In the genomic region with DNA sequence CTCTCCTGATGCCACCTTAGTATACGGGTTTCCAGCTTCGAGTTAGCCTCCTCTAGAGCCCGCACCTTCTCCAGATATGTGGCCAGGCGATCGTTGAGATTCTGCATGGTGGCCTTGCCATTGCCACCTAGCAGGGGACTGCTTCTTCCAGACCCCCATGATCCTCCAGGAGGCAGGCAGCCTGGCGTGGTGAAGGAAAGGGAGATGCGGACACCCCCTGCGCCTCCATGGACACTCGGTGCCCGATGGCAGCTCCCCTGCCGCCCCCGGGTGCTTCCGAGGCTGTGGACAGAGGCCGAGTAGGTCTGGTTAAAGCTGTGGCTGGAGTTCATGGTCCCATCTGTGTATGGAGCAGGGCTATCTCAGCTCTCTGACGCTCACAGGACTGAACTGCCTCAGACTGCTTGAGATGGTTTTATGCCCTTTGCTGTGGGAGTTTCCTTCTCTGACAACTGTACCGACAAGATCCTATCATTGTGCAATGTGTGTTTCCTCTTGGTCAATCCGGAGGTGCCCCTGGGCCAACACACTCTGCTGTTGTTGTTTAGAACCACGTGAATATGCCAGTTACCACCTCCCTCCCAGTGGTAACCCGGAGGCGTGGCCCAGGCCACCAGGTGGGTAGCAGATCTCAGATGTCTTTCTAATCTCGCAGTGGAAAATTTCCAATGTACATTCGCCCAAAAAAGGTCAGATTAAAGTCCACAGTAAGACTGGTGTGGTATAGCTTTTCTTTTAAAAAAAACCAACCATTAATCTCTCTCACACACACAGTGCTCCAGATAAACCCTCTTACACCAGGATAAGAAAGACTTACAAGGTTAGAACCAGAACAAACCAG, we compare ENCODE assay signal across 14 mouse cellular contexts. TPM values are rescaled to one million over a fixed set of nuclear protein-coding genes. Genes with fewer than 3 reads are reported as not detected.
DNase-seq lines count a peak whose midpoint lies in the region; ATAC-seq and TF ChIP-seq lines count a peak whose summit lies in the region.
"Had no signal": no experiment of that assay in that cellular context is flagged by ENCODE, and none has a peak within 500 bp of the region (broad histone marks: within the 10 kb centered on the region; RNA-seq: fewer than 3 reads in every experiment).

A gene (minus strand): TSS at position 405 of the 841 bp plus-strand sequence.

- no peak within 1 kb of the TSS for H3K4me2 ChIP-seq in liver, embryonic 16.5 days (ENCODE audit: low read depth, low read length)
- no peak within 1 kb of the TSS for H3K4me2 ChIP-seq in liver, embryonic 11.5 days
- peak within 1 kb of the TSS; percentile 45 for H3K4me2 ChIP-seq in intestine, postnatal 0 days (replicated peaks; ENCODE audit: low read depth)
- peak within 1 kb of the TSS; percentile 34 for H3K4me2 ChIP-seq in stomach, embryonic 15.5 days
- H3K4me2 ChIP-seq in midbrain, embryonic 15.5 days, result no peak within 1 kb of the TSS
- H3K4me2 ChIP-seq: heart, embryonic 15.5 days had no signal

- no peaks in the 10 kb centered on the region for H3K9me3 ChIP-seq in liver, embryonic 16.5 days (replicated peaks; ENCODE audit: control insufficient read depth, low read length)
- H3K9me3 ChIP-seq in liver, embryonic 11.5 days (ENCODE audit: control insufficient read depth, low read length), result no peaks in the 10 kb centered on the region
- no peaks in the 10 kb centered on the region for H3K9me3 ChIP-seq in intestine, postnatal 0 days (ENCODE audit: control insufficient read depth)
- H3K9me3 ChIP-seq in limb, embryonic 10.5 days (replicated peaks), result no peaks in the 10 kb centered on the region
- H3K9me3 ChIP-seq in stomach, embryonic 15.5 days, result no peaks in the 10 kb centered on the region
- no peaks in the 10 kb centered on the region for H3K9me3 ChIP-seq in midbrain, embryonic 15.5 days
- H3K9me3 ChIP-seq: heart, embryonic 15.5 days; megakaryocyte, embryonic 14.5 days had no signal

- 56% methylated on average over 22 of the region's 22 CpGs for WGBS in liver, embryonic 16.5 days (ENCODE audit: insufficient replicate concordance)
- WGBS in liver, embryonic 11.5 days, result 79% methylated on average over 22 of the region's 22 CpGs
- 62% methylated on average over 22 of the region's 22 CpGs for WGBS in intestine, postnatal 0 days
- 81% methylated on average over 22 of the region's 22 CpGs for WGBS in limb, embryonic 10.5 days
- WGBS in stomach, embryonic 15.5 days, result 70% methylated on average over 22 of the region's 22 CpGs
- 88% methylated on average over 22 of the region's 22 CpGs for WGBS in midbrain, embryonic 15.5 days

- H3K27ac ChIP-seq in liver, embryonic 16.5 days (ENCODE audit: low read length), result no peak within 1 kb of the TSS
- H3K27ac ChIP-seq in liver, embryonic 11.5 days (ENCODE audit: low read depth, low read length), result no peak within 1 kb of the TSS
- H3K27ac ChIP-seq in intestine, postnatal 0 days (ENCODE audit: low read depth, low read length), result peak within 1 kb of the TSS; percentile 30
- H3K27ac ChIP-seq in limb, embryonic 10.5 days, result peak within 1 kb of the TSS; percentile 47; the same call in 1 of the 2 replicates
- peak within 1 kb of the TSS; percentile 88 for H3K27ac ChIP-seq in stomach, embryonic 15.5 days
- H3K27ac ChIP-seq in midbrain, embryonic 15.5 days, result no peak within 1 kb of the TSS
- H3K27ac ChIP-seq: heart, embryonic 15.5 days had no signal

- ATAC-seq in liver, embryonic 16.5 days (ENCODE audit: low read depth), result peak; percentile 37; the same call in 1 of the 2 replicates
- ATAC-seq in liver, embryonic 11.5 days (replicated peaks; ENCODE audit: low FRiP score), result no peak
- ATAC-seq in intestine, postnatal 0 days, result peak; percentile 76
- ATAC-seq in stomach, embryonic 15.5 days (ENCODE audit: insufficient read depth, low FRiP score, low read depth), result peak; percentile 68; the same call in 1 of the 2 replicates
- ATAC-seq in midbrain, embryonic 15.5 days (replicated peaks), result no peak
- ATAC-seq: hindbrain, embryonic 16.5 days had no signal

- H3K4me1 ChIP-seq in liver, embryonic 16.5 days (ENCODE audit: control insufficient read depth, low read depth, low read length), result no peaks in the 10 kb centered on the region; the same call in none of the 2 replicates
- H3K4me1 ChIP-seq in liver, embryonic 11.5 days (replicated peaks; ENCODE audit: control insufficient read depth, insufficient read depth, low read length), result peaks cover 2% of the 10 kb centered on the region; the same call in 1 of the 2 replicates
- 0 out of 2 replicates have a peak, but pooled peaks cover 16% of the 10 kb centered on the region for H3K4me1 ChIP-seq in intestine, postnatal 0 days (replicated peaks; ENCODE audit: control insufficient read depth, insufficient read depth, low read length)
- H3K4me1 ChIP-seq in limb, embryonic 10.5 days, result peaks cover 16% of the 10 kb centered on the region; the same call in 1 of the 2 replicates
- H3K4me1 ChIP-seq in stomach, embryonic 15.5 days, result peaks cover 15% of the 10 kb centered on the region
- H3K4me1 ChIP-seq in midbrain, embryonic 15.5 days, result no peaks in the 10 kb centered on the region
- H3K4me1 ChIP-seq: heart, embryonic 15.5 days; megakaryocyte, embryonic 14.5 days had no signal

- no peak within 1 kb of the TSS for H3K9ac ChIP-seq in liver, embryonic 16.5 days (ENCODE audit: low read depth, low read length)
- H3K9ac ChIP-seq in liver, embryonic 11.5 days (ENCODE audit: low read depth, low read length), result no peak within 1 kb of the TSS
- H3K9ac ChIP-seq in intestine, postnatal 0 days (ENCODE audit: low read depth, low read length), result no peak within 1 kb of the TSS
- no peak within 1 kb of the TSS for H3K9ac ChIP-seq in stomach, embryonic 15.5 days
- H3K9ac ChIP-seq in midbrain, embryonic 15.5 days, result no peak within 1 kb of the TSS
- H3K9ac ChIP-seq: heart, embryonic 15.5 days had no signal

- no peak within 1 kb of the TSS for H3K4me3 ChIP-seq in liver, embryonic 16.5 days (ENCODE audit: low read depth, low read length)
- H3K4me3 ChIP-seq in liver, embryonic 11.5 days (ENCODE audit: low read depth, low read length), result no peak within 1 kb of the TSS
- H3K4me3 ChIP-seq in intestine, postnatal 0 days (ENCODE audit: low read depth, low read length), result no peak within 1 kb of the TSS
- no peak within 1 kb of the TSS for H3K4me3 ChIP-seq in limb, embryonic 10.5 days
- H3K4me3 ChIP-seq in stomach, embryonic 15.5 days (replicated peaks), result peak within 1 kb of the TSS; percentile 19
- no peak within 1 kb of the TSS for H3K4me3 ChIP-seq in midbrain, embryonic 15.5 days
- H3K4me3 ChIP-seq: heart, embryonic 15.5 days; megakaryocyte, embryonic 14.5 days; myocyte had no signal

- no peak for TF ChIP-seq CTCF in intestine, postnatal 0 days (IDR thresholded peaks at IDR 0.05; ENCODE audit: low read depth)

- no peaks in the 10 kb centered on the region for H3K27me3 ChIP-seq in liver, embryonic 16.5 days (ENCODE audit: control insufficient read depth, insufficient read depth, low read depth, low read length)
- H3K27me3 ChIP-seq in liver, embryonic 11.5 days (replicated peaks; ENCODE audit: control insufficient read depth, insufficient read depth, low read length), result no peaks in the 10 kb centered on the region
- no peaks in the 10 kb centered on the region for H3K27me3 ChIP-seq in intestine, postnatal 0 days (replicated peaks; ENCODE audit: control insufficient read depth, insufficient read depth, low read length)
- no peaks in the 10 kb centered on the region for H3K27me3 ChIP-seq in limb, embryonic 10.5 days (ENCODE audit: low read depth, poor library complexity, severe bottlenecking)
- no peaks in the 10 kb centered on the region for H3K27me3 ChIP-seq in stomach, embryonic 15.5 days (replicated peaks)
- no peaks in the 10 kb centered on the region for H3K27me3 ChIP-seq in midbrain, embryonic 15.5 days (replicated peaks)
- H3K27me3 ChIP-seq: heart, embryonic 15.5 days had no signal

- H3K36me3 ChIP-seq in liver, embryonic 16.5 days (ENCODE audit: control insufficient read depth, insufficient read depth), result no peaks in the 10 kb centered on the region
- H3K36me3 ChIP-seq in liver, embryonic 11.5 days (ENCODE audit: control insufficient read depth, insufficient read depth, low read length), result no peaks in the 10 kb centered on the region
- no peaks in the 10 kb centered on the region for H3K36me3 ChIP-seq in intestine, postnatal 0 days (ENCODE audit: control insufficient read depth, insufficient read depth)
- no peaks in the 10 kb centered on the region for H3K36me3 ChIP-seq in limb, embryonic 10.5 days
- H3K36me3 ChIP-seq in stomach, embryonic 15.5 days, result no peaks in the 10 kb centered on the region
- no peaks in the 10 kb centered on the region for H3K36me3 ChIP-seq in midbrain, embryonic 15.5 days (replicated peaks)
- H3K36me3 ChIP-seq: heart, embryonic 15.5 days had no signal

- no peak for DNase-seq in liver, embryonic 11.5 days (ENCODE audit: low spot score)
- peak; percentile 33 for DNase-seq in limb, embryonic 10.5 days (ENCODE audit: low spot score)
- no peak for DNase-seq in left cerebral cortex, adult 18-20 months (ENCODE audit: low spot score in 2 of 2)
- no peak for DNase-seq in c-Kit-positive CD71-positive TER-119-positive erythroid progenitor cells, embryonic 14.5 days (ENCODE audit: low spot score)
- DNase-seq: cerebellum, adult 9-10 months had no signal

RNA-seq across cellular contexts. Expression of the gene that starts here (rescaled TPM):
- 1.4 and 1.5 TPM in 2 replicates for polyA plus RNA-seq in liver, embryonic 16.5 days (2015; fragmentation: Nextera tagmentation; extraction: Ambion mirVana)
- polyA plus RNA-seq in liver, embryonic 11.5 days (2014; fragmentation: Nextera tagmentation; extraction: Ambion mirVana), result 0.38 TPM in 2 replicates
- polyA plus RNA-seq in intestine, postnatal 0 days (2015; fragmentation: Nextera tagmentation; extraction: Ambion mirVana), result 8.0 and 9.9 TPM in 2 replicates
- polyA plus RNA-seq in limb, embryonic 10.5 days (2016; fragmentation: Nextera tagmentation; extraction: Ambion mirVana), result 0.81 and 1.4 TPM in 2 replicates
- 33.1 and 41.9 TPM in 2 replicates for polyA plus RNA-seq in stomach, embryonic 15.5 days (2015; fragmentation: Nextera tagmentation; extraction: Ambion mirVana)
- not detected for total RNA-seq in left cerebral cortex, adult 18-20 months (2021)
- polyA plus RNA-seq in midbrain, embryonic 15.5 days (2015; fragmentation: Nextera tagmentation; extraction: Ambion mirVana), result 0.18 TPM in 1 of 2 replicates, not detected in the other
- total RNA-seq: left cerebral cortex, postnatal 10 days had no signal

Comparison
In these comparisons a context has a peak if more than half of its experiments do, and no peak if none do; other contexts are left out.
1. ATAC-seq: peak in liver, embryonic 16.5 days (single experiment), intestine, postnatal 0 days (single experiment) and stomach, embryonic 15.5 days (single experiment); none in liver, embryonic 11.5 days (single experiment) and midbrain, embryonic 15.5 days (single experiment).
2. H3K27ac ChIP-seq: peak in intestine, postnatal 0 days (single experiment), limb, embryonic 10.5 days (single experiment) and stomach, embryonic 15.5 days (single experiment); none in liver, embryonic 16.5 days (single experiment), liver, embryonic 11.5 days (single experiment) and midbrain, embryonic 15.5 days (single experiment).
3. H3K4me2 ChIP-seq: peak in intestine, postnatal 0 days (single experiment) and stomach, embryonic 15.5 days (single experiment); none in liver, embryonic 16.5 days (single experiment), liver, embryonic 11.5 days (single experiment) and midbrain, embryonic 15.5 days (single experiment).